Mouse (Mus musculus): Measurements from ENCODE around the gene Pde7b.

Gene Pde7b

DNA sequence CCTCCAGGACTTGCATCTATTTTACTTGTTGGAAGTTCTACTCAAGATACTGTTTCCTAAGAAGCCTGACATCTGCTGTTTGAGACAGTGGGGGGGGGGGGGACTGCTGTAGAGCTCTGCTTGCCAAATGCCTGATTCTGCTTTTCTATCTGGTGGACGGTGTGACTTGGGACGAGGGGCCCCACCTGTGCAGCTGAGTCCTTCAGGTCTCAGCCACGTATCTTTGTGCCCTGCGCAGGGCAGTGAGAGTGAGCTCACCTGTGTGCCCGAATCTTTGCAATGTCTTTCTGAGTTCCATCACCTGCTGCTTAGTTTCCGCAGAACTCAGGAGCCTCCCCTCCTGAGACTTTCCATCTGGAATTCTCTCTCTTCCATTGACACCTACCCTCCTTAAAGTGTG is 70.7 kb downstream of the Pde7b start:
- DNase-seq (ENCODE audit: low read depth, low spot score), result no peak

DNA sequence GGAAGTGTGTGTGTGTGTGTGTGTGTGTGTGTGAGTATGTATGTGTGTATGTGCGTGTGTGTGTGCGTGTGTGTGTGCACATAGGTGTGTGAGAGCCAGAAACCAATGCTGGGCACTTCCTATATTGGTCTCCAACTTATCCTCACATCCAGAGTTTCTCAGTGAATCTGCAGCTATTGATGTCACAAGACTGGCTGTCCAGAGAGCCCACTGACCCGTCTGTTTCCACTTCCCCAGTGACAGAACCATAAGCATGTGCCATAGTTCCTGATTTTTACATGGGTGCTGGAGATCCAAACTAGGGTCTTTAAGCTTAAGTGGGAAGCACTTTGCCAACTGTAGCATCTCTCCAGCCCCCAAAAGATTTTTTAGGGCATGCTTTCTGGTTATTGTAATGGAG is 71.6 kb downstream of the Pde7b start:
- DNase-seq (ENCODE audit: low read depth, low spot score), result no peak

DNA sequence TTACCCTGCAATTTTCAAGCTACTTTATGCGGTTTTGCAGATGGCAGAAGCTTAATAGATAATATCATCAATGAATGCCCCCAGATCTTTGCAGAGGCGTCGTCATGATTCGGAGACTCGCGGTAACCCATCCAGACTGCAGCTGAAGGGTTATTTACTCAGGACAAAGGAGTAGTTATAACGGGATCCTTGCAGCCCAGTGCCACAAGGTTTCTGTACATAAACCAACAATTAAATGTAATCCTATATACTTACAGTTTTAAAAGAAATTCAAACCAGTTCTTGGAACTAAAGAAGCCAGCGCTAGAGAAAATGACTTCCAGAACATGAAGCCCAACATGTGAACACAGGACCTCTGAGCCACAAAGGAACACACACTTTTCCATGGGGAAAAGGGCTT is 88.5 kb downstream of the Pde7b start:
- DNase-seq (ENCODE audit: low read depth, low spot score), result no peak

DNA sequence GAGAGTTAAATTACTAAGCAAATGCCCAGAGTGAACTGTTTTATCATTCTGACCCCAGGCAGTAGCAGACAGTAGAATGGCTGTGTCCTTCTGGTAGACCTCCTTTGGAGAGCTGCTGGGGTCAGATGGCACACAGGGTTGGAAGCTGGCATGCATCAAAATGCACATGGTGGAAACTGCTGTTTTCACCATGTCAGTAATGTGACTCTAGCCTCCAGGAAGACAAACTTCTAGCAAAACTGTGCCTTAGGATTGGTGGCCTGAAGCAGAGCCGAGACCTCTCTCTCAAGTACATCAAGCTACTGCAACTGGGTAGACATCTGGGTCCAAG is 91.8 kb downstream of the Pde7b start:
- no peak for DNase-seq (ENCODE audit: low read depth, low spot score)

DNA sequence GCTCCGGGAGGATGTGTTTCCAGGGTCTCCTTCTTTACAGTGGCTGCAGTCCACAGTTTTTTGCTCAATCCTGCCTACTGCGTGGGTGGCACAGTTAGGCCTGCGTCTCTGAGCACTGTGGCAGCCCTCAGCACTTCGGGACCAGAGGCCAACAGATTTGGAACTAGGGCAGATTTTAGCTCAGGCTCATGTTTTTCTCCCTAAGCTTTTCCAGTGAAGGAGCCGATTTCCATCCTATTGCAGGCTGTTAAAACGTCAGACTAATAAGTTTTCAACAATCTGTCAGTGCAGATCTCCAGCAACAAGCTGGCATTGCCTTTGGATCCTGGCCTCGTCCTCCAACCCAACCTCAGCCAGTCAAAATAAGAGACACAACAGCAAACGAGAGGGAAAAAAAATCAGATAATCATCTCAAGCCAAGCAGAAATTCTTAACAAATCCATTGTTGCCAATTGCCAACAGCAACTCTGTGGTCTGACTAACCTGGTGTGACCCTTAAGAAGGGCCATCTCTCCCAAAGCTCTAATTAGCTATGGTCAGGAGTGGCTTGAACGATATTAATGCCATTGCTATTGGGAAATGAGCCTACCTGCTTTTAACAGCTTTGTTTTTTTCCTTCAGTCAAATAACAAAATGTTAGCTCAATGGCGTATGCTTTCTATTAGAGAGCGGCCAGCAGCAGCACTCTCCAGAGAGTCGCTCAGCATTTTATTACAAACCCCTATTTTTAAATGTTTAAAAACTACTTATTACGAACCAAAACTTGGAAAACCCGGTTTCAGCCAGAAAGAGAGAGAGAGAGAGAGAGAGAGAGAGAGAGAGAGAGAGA is 92.4 kb downstream of the Pde7b start:
- no peak for DNase-seq (ENCODE audit: low read depth, low spot score)

DNA sequence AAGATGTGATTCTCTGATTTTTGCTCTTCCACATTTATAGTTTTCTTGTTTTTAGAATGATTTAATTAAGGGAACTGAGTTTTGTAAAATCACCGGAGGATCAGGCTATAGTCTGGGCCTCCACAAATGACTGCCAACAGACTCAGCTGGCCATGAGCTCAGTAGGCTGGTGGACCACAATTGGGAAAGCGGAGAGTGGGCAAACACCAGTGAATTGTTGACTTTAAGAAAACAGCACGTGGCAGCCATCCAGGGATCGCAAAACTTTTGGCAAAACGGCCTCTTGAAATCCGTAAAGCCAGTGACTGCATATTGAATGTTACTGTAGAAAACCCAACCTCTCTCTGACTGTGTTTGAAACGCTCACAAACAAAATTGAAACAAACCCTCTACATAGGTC is 94.8 kb downstream of the Pde7b start:
- no peak for DNase-seq (ENCODE audit: low read depth, low spot score)

DNA sequence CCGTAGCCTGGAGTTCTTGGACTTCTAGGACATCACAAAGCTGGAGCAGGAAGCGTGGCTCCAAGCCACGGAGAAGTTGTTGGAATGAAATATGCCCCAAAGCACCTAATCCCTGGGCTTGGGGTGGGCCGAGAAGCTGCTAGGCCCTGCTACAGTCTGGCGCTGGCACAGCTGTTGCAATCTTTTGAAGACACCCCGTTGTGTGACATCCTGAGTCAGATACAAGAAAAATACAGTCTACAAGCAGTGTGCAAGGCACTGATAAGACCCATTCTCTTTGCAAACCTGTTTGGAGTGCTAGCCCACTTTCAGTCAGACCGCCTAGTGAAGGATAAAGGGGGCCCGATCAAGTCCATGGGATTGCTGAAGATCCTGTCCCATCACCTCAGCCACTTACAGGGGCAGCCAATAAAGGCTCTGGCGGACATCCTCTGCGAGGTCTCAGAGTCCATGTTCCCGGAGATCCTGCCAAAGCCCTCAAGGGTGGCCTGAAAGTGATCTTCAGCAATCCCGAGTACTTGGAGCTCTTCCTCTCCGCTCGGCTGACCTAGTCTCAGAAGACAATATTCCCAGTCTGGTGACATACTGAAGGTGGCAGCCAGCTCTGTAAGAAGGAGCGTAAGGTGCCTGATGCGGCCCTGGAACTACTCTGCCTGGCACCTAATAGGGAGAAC is 99.0 kb downstream of the Pde7b start:
- DNase-seq (ENCODE audit: low read depth, low spot score), result peak; percentile 10

DNA sequence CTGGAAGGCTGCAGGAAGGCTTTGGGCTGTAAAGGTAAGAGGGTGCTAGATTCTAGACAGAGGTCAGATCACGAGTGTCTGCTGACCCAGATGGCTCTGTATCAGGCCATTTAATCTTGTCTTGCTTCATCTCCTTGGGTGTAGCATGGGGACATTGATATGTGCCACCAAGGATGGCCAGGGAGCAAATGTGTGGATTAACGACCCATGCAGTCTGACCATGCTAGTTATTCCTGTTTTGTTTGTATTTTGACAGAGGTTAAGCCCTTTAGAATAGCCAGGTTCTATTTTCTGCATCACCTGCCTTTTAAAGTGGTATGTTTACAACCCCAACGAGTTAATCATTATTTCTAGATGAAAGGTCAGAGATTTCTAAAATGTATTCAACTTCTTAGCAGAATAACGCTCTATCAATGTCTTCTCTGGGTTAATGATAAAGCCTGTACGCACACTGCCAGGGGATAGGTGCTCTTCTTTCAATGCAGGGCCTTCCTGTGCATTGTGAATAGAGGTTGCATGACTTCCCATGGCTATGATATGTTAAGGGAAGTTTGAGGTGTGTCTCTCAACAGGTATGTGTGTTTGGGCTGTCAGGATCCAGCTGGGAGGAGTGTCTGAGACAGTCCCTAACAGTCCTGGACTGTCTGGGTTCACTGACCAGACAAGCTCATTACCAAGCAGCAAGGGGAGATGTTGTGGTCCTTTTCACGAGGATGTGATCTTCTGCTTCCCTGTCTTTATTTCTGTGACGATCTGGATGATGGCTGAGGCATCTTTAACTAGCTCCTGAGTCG is 103.0 kb downstream of the Pde7b start:
- DNase-seq (ENCODE audit: low read depth, low spot score), result no peak

DNA sequence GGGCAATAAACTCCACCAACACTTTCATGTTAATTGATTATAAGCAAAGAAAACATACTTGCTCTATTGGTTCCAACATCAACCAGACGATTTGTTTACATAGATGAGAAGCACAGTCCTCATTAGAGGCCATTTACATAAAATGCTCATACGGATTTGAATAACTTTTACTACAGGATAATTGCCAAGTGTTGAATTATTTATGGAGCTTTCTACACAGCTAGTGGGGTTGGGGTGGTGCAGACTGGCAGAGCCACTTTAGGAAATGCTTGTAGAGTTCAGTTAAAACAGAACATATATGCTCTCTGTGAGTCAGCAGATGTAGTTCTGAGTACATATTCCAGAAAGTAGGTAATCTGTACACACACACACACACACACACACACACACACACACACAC is 118.9 kb downstream of the Pde7b start:
- no peak for DNase-seq (ENCODE audit: low read depth, low spot score)

DNA sequence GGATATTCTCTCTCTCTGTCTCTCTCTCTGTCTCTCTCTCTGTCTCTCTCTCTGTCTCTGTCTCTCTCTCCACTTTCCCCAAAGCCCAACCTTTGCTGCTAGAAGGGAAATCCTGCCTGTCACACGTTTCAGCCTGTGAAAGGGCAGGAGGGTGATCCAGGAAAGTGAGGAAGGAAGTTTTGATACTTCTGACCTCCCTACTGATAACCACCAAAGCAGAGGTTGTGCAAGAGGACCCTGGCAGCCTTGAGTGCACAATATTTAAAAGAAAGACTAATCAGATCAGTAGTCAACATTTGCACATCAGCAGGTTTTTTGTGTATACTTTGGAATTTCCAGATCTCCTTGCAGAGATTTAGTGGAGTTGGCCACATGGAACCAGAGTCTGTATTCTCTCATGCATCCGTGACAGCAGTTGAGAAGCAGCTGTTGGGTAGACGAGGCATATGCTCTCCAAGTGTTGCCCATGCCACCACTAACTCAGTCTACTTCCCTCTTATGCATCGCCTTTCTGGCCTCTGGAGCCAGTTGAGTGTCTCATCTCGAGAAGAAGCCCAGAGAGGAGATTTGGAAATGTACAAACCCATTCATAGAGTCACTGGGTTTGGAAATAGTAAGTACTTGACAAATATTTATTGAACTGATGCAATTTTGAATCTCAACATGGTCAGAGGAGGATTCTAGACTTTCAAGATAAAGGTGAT is 129.6 kb downstream of the Pde7b start:
- no peak for DNase-seq (ENCODE audit: low read depth, low spot score)

DNA sequence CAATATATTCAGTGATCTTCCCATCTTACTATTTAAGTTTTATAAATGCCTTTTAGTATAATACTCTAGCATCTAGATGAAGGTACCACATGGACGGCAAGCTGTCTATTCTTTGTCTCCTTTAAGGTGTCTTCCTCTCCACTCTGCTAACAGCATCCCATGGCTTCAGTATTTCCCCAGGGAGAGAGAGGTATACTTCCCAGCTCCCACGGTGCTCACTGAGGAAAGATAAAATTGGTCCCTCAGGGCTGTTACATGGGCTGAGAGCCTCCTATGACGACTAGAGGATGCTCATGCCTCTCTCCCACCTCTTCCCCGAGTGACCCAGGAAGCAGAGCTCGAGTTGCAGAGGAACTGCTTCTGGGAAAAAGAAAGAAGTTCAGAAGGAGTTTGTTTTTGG is 130.9 kb downstream of the Pde7b start:
- DNase-seq (ENCODE audit: low read depth, low spot score), result no peak

DNA sequence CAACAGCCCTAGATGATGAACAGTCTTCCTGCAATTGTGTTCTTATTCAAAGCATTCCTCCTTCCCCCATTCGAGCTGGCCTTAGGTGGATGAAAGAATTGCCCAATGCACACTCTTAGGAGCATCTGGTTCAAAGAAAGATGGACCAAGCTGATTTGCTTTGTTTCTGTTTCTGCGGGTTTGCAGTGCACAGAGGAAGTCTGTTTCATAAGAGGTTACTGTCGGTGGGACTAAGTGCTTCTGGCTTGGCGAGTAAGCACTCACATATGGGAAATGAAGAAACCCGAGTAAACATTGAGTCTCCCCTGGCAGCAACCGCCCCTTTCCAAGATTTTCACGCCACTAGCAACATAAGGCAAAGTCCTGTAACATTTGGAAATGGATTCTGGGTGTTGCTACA is 134.8 kb downstream of the Pde7b start:
- DNase-seq (ENCODE audit: low read depth, low spot score), result no peak

DNA sequence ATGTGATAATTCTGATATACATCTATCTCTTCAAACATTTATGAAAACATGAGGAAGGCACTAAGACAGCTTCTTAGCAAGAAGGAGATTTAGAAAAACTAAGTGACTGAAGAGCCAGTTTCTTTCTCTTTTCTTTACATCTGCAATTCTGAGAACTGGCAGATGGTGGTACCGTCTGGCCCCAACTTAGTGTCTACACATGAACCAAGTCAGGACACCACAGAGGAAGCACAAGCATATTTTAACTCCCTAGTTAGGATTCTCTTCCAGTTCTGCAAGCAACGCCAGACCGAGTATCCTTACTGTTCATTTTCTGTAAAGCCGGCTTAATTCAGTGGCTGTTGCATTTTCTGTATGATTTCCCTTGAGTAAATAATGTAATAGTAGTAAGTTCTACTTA is 138.9 kb downstream of the Pde7b start:
- no peak for DNase-seq (ENCODE audit: low read depth, low spot score)

DNA sequence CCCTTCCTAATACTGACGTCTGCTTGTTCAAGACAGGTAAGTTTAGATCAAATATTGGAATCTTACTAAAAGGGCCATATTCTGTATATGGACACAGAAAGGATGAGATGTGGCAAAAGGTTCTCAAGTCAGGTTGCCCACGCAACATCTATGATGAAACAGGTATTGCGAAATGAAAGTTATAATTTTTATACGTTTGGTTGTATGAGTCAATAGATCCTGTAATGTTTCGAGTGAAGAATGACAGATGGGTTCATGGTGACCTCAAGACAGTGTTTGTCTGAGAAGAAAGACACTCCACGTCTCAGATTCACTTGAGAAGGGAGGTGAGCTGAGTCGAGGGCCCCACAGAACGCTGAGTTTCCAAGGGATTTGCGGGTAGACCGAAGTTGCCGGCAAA is 149.9 kb downstream of the Pde7b start:
- DNase-seq (ENCODE audit: low read depth, low spot score), result no peak

DNA sequence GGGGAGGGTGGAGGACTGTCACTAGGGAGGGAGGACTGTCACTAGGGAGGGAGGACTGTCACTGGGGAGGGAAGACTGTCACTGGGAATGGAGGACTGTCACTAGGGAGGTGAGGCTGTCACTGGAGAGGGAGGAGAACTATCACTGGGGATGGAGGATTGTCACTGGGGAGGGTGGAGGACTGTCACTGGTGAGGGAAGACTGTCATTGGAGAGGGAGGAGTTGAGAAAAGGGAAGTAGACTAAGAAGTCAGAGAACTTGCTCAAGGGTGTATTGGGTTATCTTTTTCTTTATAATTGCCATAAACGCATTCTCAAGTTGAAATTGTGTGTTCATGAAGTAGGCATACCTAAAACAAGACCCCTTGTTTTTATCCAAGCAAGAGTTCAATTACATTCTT is 150.5 kb downstream of the Pde7b start:
- no peak for DNase-seq (ENCODE audit: low read depth, low spot score)

DNA sequence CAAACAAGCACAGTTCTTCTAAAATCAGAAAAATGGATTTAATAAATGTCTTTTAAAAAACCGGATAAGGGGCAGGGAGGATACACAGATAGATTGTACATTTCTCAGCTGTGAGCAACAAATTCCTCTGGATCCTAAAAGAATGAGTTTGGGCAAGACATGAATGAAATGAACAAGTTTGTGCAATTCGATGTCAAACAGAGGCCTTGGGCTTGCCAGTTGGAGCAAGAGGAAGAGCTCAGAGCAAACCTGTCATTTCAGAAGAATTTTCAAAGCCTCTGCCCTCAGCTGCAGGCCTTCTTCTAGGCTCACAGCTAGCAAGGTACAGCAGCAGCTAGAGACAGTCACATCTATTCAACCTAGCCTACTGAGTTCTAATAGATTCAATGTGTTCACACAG is 153.4 kb downstream of the Pde7b start:
- no peak for DNase-seq (ENCODE audit: low read depth, low spot score)

DNA sequence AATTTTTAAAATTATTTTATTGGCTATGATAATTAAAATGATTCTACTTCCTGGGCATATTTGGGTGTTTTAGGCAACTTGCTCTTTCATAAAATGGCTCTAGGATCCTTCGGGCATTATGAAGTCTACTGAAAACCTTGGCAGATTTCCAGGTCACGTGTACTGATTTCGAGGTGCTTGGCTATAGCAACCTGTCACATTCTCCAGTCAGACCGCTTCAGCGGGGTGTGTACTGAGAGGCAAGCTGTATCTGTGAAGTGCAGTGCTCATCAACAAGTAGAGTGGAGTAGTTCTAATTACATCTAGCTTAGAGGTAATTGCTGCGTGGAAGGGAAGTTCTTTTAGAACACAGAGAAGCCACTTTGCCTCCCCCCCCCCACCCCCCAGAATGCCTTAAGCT is 156.2 kb downstream of the Pde7b start:
- DNase-seq (ENCODE audit: low read depth, low spot score), result peak; percentile 10

DNA sequence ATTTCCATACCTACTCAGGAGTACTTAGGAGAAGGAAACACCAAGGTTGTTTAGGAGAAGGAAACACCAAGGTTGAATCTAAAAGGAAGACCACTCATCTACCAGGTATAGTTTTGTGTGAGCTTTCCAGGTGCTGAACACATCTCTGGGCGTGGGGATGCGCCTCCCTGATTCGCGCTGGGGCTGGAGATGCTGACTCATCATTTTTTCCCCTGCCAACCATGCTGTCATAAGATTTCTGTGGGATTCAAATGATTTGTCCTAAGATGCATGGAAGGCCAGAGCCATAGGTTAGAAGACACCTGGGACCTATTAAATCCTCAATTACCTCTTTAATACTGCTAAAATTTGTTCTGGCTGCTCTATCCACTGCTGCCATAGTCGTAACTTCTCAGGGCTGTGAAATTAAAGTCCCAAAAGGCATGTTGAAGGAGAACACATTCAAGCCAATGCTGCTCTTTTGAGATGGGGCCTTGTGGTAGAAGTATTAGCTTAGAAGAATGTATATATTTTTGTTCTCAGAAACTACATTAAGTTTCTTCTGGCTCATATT is 157.1 kb downstream of the Pde7b start:
- DNase-seq (ENCODE audit: low read depth, low spot score), result no peak

DNA sequence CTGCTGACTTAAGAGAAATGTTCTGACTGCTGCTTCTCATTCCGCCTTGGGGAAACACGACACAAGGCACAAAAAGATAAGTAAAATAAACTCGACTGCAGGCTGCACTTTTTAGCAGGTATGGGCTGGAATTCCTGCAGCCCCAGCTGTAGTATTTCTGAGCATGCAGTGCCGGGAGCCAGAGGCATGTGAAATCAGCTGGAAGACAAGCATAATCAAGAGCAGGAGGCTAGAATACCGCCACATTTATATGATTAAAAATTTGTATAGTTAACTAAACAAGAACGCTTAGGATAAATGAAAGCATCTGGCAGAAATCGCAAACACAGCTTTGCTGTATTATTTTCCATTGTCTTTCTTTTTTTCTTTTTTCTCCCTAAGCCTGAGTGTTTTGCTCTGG is 168.4 kb downstream of the Pde7b start:
- no peak for DNase-seq (ENCODE audit: low read depth, low spot score)

DNA sequence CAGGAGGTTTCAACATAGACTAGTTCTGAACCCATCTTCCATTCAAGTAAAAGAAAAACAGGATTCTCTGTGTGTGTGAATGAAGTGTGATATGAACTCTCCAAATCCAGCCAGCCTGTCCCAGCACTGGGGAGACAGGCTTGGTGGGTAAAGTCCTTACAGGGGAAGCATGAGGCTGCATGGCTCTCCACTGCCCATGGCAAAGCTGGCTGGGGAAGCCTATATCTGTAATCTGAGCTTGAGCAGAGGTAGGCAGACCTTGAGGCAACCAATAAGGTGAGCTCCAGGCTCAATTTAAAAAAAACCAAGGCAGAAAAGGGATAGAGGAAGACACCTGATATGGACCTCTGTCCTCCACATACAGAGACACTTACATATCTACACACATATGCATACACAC is 173.5 kb downstream of the Pde7b start:
- DNase-seq (ENCODE audit: low read depth, low spot score), result no peak

DNA sequence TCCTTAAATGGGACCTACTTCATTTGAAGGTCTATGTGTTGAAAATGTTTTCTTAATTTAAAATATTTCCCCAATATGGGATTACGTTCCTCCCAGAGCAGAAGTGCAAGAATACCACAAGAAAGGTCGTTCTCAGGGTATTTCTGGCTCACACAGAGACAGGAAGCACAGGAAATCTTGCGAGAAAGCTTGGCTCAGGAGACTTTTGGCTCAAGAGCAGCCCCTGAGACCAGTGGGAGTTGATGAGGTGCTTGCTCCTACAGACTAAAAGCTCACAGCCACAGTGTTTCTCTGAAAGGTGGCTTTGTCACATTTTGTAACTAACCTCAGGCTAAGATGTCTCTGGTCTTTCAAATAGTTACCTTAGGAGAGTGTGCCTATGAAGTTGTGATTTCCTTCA is 174.1 kb downstream of the Pde7b start:
- no peak for DNase-seq (ENCODE audit: low read depth, low spot score)

DNA sequence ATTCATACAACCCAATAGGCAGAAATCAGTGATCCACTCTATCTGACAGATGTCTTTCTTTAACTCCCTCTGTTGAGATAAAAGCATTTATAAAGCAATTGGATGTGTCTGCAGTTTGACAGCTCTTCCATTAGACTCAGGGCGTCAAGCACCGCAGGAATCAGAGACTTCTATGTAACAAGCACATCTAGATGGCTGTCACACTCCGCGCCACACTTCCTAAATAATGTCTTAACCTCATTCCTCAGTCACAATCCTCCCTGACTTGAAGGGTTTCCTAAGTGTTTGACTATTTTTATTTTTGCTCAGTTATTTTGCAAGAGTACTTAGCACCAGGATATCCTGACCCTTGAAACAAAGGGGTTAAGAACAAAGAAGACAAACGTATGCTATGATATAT is 174.7 kb downstream of the Pde7b start:
- no peak for DNase-seq (ENCODE audit: low read depth, low spot score)
